Mouse (Mus musculus): ENCODE measurements around the gene Mrps18a.

Mrps18a gene

GRCm38 (mm10) chr17:46110402-46111289 lies at the start of gene Mrps18a:
Mrps18a (plus strand) TSS chr17:46110986.
- peak; percentile 73 to 82 for DNase-seq (ENCODE audit: low spot score in 2 of 2)

GRCm38 (mm10) chr17:46063283-46063973 lies 47.4 kb upstream of the Mrps18a start:
- DNase-seq (ENCODE audit: low spot score in 2 of 2) = no peak

- DNase-seq (ENCODE audit: low spot score in 2 of 2) = no peak
Observed at GRCm38 (mm10) chr17:46063974-46064312, 46.8 kb upstream of the Mrps18a start.

GRCm38 (mm10) chr17:46070046-46070445 lies 40.7 kb upstream of the Mrps18a start:
- no peak for DNase-seq (ENCODE audit: low spot score in 2 of 2)

GRCm38 (mm10) chr17:46071531-46071930 lies 39.3 kb upstream of the Mrps18a start:
- DNase-seq (ENCODE audit: low spot score in 2 of 2) = no peak

GRCm38 (mm10) chr17:46073730-46074301 lies 37.0 kb upstream of the Mrps18a start:
- DNase-seq (ENCODE audit: low spot score in 2 of 2) = peak; percentile 93

- DNase-seq (ENCODE audit: low spot score in 2 of 2) = no peak
Observed at GRCm38 (mm10) chr17:46074398-46075115, 36.2 kb upstream of the Mrps18a start.

GRCm38 (mm10) chr17:46075116-46075485 lies 35.7 kb upstream of the Mrps18a start:
- DNase-seq (ENCODE audit: low spot score in 2 of 2) = peak; percentile 16 to 55

GRCm38 (mm10) chr17:46075551-46076259 lies 35.1 kb upstream of the Mrps18a start:
- DNase-seq (ENCODE audit: low spot score in 2 of 2) = no peak

GRCm38 (mm10) chr17:46076260-46076551 lies 34.6 kb upstream of the Mrps18a start:
- DNase-seq (ENCODE audit: low spot score in 2 of 2) = no peak

GRCm38 (mm10) chr17:46077921-46078534 lies 32.8 kb upstream of the Mrps18a start:
- DNase-seq (ENCODE audit: low spot score in 2 of 2) = no peak

- DNase-seq (ENCODE audit: low spot score in 2 of 2) = no peak
Observed at GRCm38 (mm10) chr17:46079037-46079436, 31.7 kb upstream of the Mrps18a start.

- no peak for DNase-seq (ENCODE audit: low spot score in 2 of 2)
Observed at GRCm38 (mm10) chr17:46080388-46080787, 30.4 kb upstream of the Mrps18a start.

- DNase-seq (ENCODE audit: low spot score in 2 of 2) = no peak
Observed at GRCm38 (mm10) chr17:46081042-46081441, 29.7 kb upstream of the Mrps18a start.

GRCm38 (mm10) chr17:46081657-46082056 lies 29.1 kb upstream of the Mrps18a start:
- DNase-seq (ENCODE audit: low spot score in 2 of 2) = no peak

- DNase-seq (ENCODE audit: low spot score in 2 of 2) = no peak
Observed at GRCm38 (mm10) chr17:46083381-46083780, 27.4 kb upstream of the Mrps18a start.

GRCm38 (mm10) chr17:46084091-46084501 lies 26.7 kb upstream of the Mrps18a start:
- no peak for DNase-seq (ENCODE audit: low spot score in 2 of 2)

- DNase-seq (ENCODE audit: low spot score in 2 of 2) = peak in 1 of 2 experiments; percentile 9
Observed at GRCm38 (mm10) chr17:46086341-46086870, 24.4 kb upstream of the Mrps18a start.

GRCm38 (mm10) chr17:46091351-46091750 lies 19.4 kb upstream of the Mrps18a start:
- no peak for DNase-seq (ENCODE audit: low spot score in 2 of 2)

- DNase-seq (ENCODE audit: low spot score in 2 of 2) = no peak
Observed at GRCm38 (mm10) chr17:46091899-46092298, 18.9 kb upstream of the Mrps18a start.

- no peak for DNase-seq (ENCODE audit: low spot score in 2 of 2)
Observed at GRCm38 (mm10) chr17:46098525-46098924, 12.3 kb upstream of the Mrps18a start.

Measured in natural killer cell, adult 2 months (primary cell).